Mouse (Mus musculus) sigmoid colon, adult 10 weeks (tissue): ENCODE measurements around the gene Cdc37. TPM values are rescaled to one million over a fixed set of nuclear protein-coding genes. Genes with fewer than 3 reads are reported as not detected.

Source experiments
- polyA plus RNA-seq: library from polyadenylated mRNA; stranded (reverse); fragments of 350-450 nt; fragmentation: Illumina TruSeq; extraction: RNeasy Lipid Tissue Mini Kit (QIAGEN cat#74804); gene quantifications from one replicate; pipeline ENCODE4 v1.2.3, GENCODE M21; 2014; ENCODE audit warnings: low read depth, low replicate concordance

Gene Cdc37
- polyA plus RNA-seq, result 6.8 TPM

DNA sequence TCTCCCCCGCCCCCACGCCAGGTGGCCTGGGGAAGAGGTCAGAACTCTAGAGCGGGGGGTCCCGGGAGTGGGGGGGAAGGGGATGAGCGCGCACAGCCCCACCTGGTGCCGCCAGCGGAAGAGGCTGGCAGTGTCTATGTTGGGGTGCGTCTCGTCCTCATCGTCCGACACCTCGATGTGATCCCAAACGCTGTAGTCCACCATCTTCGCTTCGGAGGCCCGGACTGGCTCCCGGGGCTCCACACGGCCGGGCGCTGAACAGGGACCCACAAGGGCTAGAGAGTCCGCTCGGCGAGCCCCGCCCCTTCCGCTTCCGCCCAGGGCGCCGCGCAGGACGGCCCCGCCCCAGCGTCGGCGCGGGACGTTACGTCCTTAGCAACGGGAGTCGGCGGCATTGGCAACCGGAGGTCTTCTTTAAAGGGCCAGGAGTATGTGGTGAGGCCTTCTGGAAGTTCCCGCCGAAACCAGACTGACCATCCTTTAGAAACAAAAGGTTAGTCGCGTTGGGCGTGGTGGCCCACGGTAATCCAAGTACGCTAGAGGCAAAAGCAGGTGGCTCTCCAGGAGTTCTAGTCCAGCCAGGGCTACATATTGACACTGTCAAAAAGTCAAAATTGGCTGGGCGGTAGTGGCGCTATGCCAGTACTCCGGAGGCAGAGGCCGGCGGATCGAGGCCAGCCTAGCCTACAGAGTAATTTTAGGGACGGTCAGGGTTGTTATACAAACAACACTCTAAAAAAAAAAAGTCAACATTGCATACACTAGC is at the start of gene Cdc37:
Gene Cdc37, minus strand, starts transcription at position 329 of the 766 bp plus-strand sequence.

DNA sequence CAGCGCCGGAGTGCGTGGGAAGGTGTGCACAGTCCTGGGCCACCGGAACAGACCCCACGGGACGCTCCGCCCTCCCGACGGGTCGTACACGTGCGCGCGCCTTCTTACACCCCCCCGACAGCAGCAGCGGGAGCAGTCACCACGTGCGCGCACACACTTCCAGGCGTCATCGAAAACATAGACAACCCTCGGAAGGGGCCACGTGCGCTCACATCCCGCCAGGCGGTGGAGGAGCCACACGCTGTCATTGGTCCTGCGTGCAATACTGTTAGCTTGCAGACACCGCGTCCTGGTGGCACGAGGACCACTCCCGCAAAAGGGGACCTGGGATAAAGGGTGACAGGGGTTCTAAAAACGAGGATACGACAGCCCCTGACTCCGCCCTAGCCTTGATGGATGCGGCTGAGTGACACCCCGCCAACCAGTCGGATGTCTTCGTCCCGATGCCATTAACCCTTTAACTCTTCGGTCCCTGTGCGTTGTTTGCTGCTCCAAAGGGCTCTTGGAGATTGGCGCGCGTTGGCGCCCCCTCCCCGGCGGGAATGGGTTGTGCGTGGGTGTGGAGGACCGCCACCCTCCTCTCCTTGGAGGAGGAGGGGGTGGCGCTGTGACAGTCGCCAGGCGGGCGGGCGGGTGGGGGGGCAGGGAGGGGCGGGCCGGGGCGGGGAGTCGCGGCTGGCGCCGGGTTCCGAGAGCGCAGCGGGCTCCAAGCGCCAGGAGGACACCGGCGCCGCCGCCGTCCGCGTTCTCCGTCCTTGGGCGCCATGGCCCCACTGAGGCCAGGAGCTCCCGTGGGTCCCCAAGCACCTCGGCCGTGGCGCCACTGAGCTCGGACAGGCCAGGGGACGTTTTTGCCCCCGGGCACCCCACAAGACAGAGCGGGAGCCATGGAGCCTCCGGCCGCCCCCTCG is 15.5 kb upstream of the Cdc37 start, which contains the start of gene Pde4a:
Gene Pde4a, plus strand, starts transcription at position 674 of the 911 bp plus-strand sequence.

DNA sequence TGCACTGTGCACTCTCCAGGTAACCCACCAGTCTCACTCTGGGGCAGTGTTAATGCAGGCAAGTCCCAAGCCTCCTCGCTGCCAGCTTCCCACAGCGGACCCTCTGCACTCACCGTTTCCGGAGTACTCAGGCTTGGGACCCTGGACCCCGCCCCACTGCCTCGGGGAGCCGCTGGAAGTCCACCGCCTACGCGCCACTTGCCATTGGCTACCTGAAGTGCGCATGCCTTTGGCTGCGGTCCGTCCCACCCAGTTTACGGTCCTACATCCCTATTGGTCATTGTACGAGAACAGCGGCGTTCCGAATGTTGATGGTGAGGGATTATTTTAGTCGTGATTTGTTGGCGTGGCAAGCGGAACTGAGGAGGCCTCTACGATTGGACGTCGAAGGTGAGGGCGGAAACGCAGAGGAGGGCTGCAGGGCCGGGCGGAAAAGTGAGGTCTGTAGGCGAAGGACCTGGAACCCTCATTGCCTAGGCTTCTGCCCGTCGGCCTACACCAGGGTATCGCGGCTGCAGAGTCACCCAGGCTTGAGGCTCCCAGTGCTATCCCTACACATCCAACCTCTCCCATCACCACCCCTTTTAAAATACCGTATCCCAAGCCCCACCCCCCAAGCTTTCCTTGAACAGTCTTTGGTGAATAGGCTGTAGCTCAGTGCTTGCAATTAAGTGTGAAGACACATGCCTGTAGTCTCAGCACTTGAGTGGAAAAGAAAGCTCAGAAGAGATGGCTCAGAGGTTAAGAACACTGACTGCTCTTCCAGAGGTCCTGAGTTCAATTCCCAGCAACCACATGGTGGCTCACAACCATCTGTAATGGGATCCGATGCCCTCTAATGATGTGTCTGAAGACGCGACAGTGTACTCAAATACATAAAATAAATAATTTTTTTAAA is 18.5 kb downstream of the Cdc37 start, which contains the start of gene Tyk2:
Gene Tyk2, minus strand, starts transcription at position 185 of the 898 bp plus-strand sequence.

DNA sequence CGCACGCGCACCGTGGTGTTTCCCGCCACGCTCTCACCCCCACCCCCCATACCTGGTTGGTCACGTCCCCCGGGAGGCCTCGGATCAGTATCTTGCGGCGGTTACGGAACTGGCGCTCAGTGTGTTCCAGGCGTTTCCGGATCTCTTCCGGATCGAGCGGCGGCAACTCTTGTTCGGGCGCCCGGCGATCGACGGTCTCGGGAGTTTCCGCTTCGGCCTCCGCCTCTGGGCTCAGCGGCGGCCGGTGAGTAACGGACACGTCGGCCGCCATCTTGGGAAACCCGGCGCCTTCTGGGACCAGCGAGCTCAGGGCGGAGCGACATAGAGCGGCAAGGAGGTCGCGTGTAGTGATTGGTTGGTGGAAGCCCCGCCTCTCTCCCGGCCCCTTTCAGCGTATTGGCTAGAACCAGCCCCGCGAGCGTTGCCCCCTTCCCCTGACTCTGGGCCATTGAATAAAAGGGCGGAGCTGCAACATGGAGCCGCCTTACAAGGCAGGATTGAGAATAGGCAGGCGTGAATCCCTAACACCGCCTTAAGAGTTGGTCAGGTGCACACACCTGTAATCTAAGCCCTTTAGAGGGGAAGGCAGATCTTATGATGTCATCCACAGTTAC is 58.0 kb downstream of the Cdc37 start, which contains the start of the genes Gm38431 and Raver1:
Gene Gm38431, minus strand, starts transcription at position 291 of the 614 bp plus-strand sequence.
Gene Raver1, minus strand, starts transcription at position 302 of the 614 bp plus-strand sequence.

Other genes with a start within 250 kb of the Cdc37 start
- gene Dnmt1, start 190.1 kb downstream of the Cdc37 start, polyA plus RNA-seq, result 7.5 TPM
- gene S1pr2, start 173.2 kb downstream of the Cdc37 start, polyA plus RNA-seq, result 0.66 TPM
- gene Mrpl4, start 147.2 kb downstream of the Cdc37 start, polyA plus RNA-seq, result 1.6 TPM
- 4.6 TPM for gene Icam1, start 134.0 kb downstream of the Cdc37 start, polyA plus RNA-seq
- gene Icam4, start 120.6 kb downstream of the Cdc37 start, polyA plus RNA-seq, result not detected
- not detected for gene Icam5, start 117.9 kb downstream of the Cdc37 start, polyA plus RNA-seq
- not detected for gene Zglp1, start 82.9 kb downstream of the Cdc37 start, polyA plus RNA-seq
- gene Gm49373, start 76.9 kb downstream of the Cdc37 start, polyA plus RNA-seq, result not detected
- 0.73 TPM for gene Fdx1l, start 76.4 kb downstream of the Cdc37 start, polyA plus RNA-seq
- 0.79 TPM for gene Gm38431, start 58.0 kb downstream of the Cdc37 start, polyA plus RNA-seq
- gene Raver1, start 58.0 kb downstream of the Cdc37 start, polyA plus RNA-seq, result 9.6 TPM
- 3.4 TPM for gene Tyk2, start 18.7 kb downstream of the Cdc37 start, polyA plus RNA-seq
- gene Pde4a, start 15.7 kb upstream of the Cdc37 start, polyA plus RNA-seq, result 0.85 TPM
- 8.0 TPM for gene Keap1, start 89.4 kb upstream of the Cdc37 start, polyA plus RNA-seq
- gene S1pr5, start 98.5 kb upstream of the Cdc37 start, polyA plus RNA-seq, result 0.16 TPM
- 2.7 TPM for gene Atg4d, start 115.3 kb upstream of the Cdc37 start, polyA plus RNA-seq
- gene Kri1, start 138.0 kb upstream of the Cdc37 start, polyA plus RNA-seq, result 3.2 TPM
- gene Cdkn2d, start 141.4 kb upstream of the Cdc37 start, polyA plus RNA-seq, result 6.7 TPM
- 10.9 TPM for gene Ap1m2, start 162.4 kb upstream of the Cdc37 start, polyA plus RNA-seq
- gene Slc44a2, start 170.7 kb upstream of the Cdc37 start, polyA plus RNA-seq, result 16.9 TPM
- 17.0 TPM for gene Ilf3, start 217.9 kb upstream of the Cdc37 start, polyA plus RNA-seq